Mouse (Mus musculus) liver (tissue): ENCODE data around the gene Tmem121.

Experiments used
- DNase-seq: peaks from one replicate; pipeline ENCODE4 v3.0.0-alpha.2; 2020; ENCODE audit warnings: mixed read lengths

Gene Tmem121

GRCm38 (mm10) chr12:113185442-113186291 is at the start of gene Tmem121:
Tmem121 (plus strand) TSS chr12:113185930.
- DNase-seq = no peak

- no peak for DNase-seq
These were observed 49.2 kb upstream of the Tmem121 start for GRCm38 (mm10) chr12:113136492-113137020.

GRCm38 (mm10) chr12:113137260-113138213 is 48.2 kb upstream of the Tmem121 start:
- DNase-seq = no peak

GRCm38 (mm10) chr12:113138291-113138690 is 47.4 kb upstream of the Tmem121 start:
- no peak for DNase-seq

- DNase-seq = no peak
These were observed 46.5 kb upstream of the Tmem121 start for GRCm38 (mm10) chr12:113138901-113139864.

GRCm38 (mm10) chr12:113139908-113140615 is 45.7 kb upstream of the Tmem121 start, which contains the start of gene Crip2:
Crip2 (plus strand) TSS chr12:113140236.
- DNase-seq = peak; percentile 87

- DNase-seq = peak; percentile 63
These were observed 44.9 kb upstream of the Tmem121 start for GRCm38 (mm10) chr12:113140616-113141411.

- no peak for DNase-seq
These were observed 44.2 kb upstream of the Tmem121 start for GRCm38 (mm10) chr12:113141531-113141973.

GRCm38 (mm10) chr12:113142021-113142975 is 43.4 kb upstream of the Tmem121 start:
- peak; percentile 46 for DNase-seq

GRCm38 (mm10) chr12:113143164-113143563 is 42.6 kb upstream of the Tmem121 start:
- DNase-seq = no peak

GRCm38 (mm10) chr12:113144001-113144756 is 41.6 kb upstream of the Tmem121 start:
- DNase-seq = peak; percentile 45

- no peak for DNase-seq
These were observed 40.8 kb upstream of the Tmem121 start for GRCm38 (mm10) chr12:113144886-113145285.

GRCm38 (mm10) chr12:113145591-113145990 is 40.1 kb upstream of the Tmem121 start:
- DNase-seq = no peak

GRCm38 (mm10) chr12:113146112-113147057 is 39.3 kb upstream of the Tmem121 start, which contains the start of gene Crip1:
Crip1 (plus strand) TSS chr12:113146316.
- peak; percentile 87 for DNase-seq

- no peak for DNase-seq
These were observed 38.2 kb upstream of the Tmem121 start for GRCm38 (mm10) chr12:113147481-113147880.

GRCm38 (mm10) chr12:113148381-113149035 is 37.2 kb upstream of the Tmem121 start:
- DNase-seq = peak; percentile 72
